Mouse (Mus musculus): Measurements from ENCODE around the gene Tcf19. TPM values are rescaled to one million over a fixed set of nuclear protein-coding genes. Genes with fewer than 3 reads are reported as not detected.
A peak's percentile ranks its signal among the peaks of the same experiment; 100 is the strongest.
"Not testable (repeated sequence)": the region's sequence is repeated elsewhere in the genome, so short reads cannot be mapped to it uniquely, and the experiment has no call there.

Gene Tcf19
- polyA plus RNA-seq, 1 experiment from 2014 or later, result 70.6 TPM

GRCm38 (mm10) chr17:35524354-35524753 lies 7.7 kb upstream of the Tcf19 start:
- 87% methylated on average over 9 of the region's 9 CpGs for WGBS
- H3K27me3 ChIP-seq, result no peaks in the 10 kb centered on the region
- peaks cover 82% of the 10 kb centered on the region for H3K36me3 ChIP-seq
- ATAC-seq (ENCODE audit: low FRiP score, low read depth), result no peak
- H3K4me3 ChIP-seq, result no peak overlapping the region
- no peaks in the 10 kb centered on the region for H3K4me1 ChIP-seq
- H3K9me3 ChIP-seq, result no peaks in the 10 kb centered on the region
- H3K4me2 ChIP-seq (replicated peaks), result no peak overlapping the region
- no peak overlapping the region for H3K27ac ChIP-seq
- no peak overlapping the region for H3K9ac ChIP-seq

- H3K36me3 ChIP-seq, result peaks cover 28% of the 10 kb centered on the region
- WGBS, result 8% methylated on average over 12 of the region's 12 CpGs
- peak overlapping the region; percentile 74 for H3K9ac ChIP-seq
- H3K27ac ChIP-seq, result peak overlapping the region; percentile 61; the same call in 1 of the 2 replicates
- no peaks in the 10 kb centered on the region for H3K9me3 ChIP-seq
- peak overlapping the region; percentile 87 for H3K4me2 ChIP-seq (replicated peaks)
- ATAC-seq (ENCODE audit: low FRiP score, low read depth), result no peak
- peak overlapping the region; percentile 63 for H3K4me3 ChIP-seq
- H3K27me3 ChIP-seq, result no peaks in the 10 kb centered on the region
- H3K4me1 ChIP-seq, result peaks cover 35% of the 10 kb centered on the region
Measured at GRCm38 (mm10) chr17:35517526-35517925, 902 bp upstream of the Tcf19 start.

- 7% methylated on average over 25 of the region's 25 CpGs for WGBS
- H3K9me3 ChIP-seq, result no peaks in the 10 kb centered on the region
- ATAC-seq (ENCODE audit: low FRiP score, low read depth), result no peak
- H3K27ac ChIP-seq, result no peak overlapping the region
- peak overlapping the region; percentile 77 for H3K9ac ChIP-seq
- H3K4me3 ChIP-seq, result peak overlapping the region; percentile 63
- H3K27me3 ChIP-seq, result no peaks in the 10 kb centered on the region
- peak overlapping the region; percentile 87 for H3K4me2 ChIP-seq (replicated peaks)
- peaks cover 15% of the 10 kb centered on the region for H3K36me3 ChIP-seq
- peaks cover 35% of the 10 kb centered on the region for H3K4me1 ChIP-seq
Measured at GRCm38 (mm10) chr17:35515911-35516640, 548 bp downstream of the Tcf19 start.

GRCm38 (mm10) chr17:35514756-35515155 lies 1.9 kb downstream of the Tcf19 start:
- Histone ChIP-seq H3K4me1 (peaks cover 35% of the 10 kb centered on the region), H3K9ac (peak overlapping the region; percentile 77), H3K9me3 (no peaks in the 10 kb centered on the region), H3K36me3 (peaks cover 10% of the 10 kb centered on the region), H3K4me2 (replicated peaks) (peak overlapping the region; percentile 87), H3K4me3 (peak overlapping the region; percentile 63), H3K27ac (no peak overlapping the region), H3K27me3 (no peaks in the 10 kb centered on the region)
- 33% methylated on average over 6 of the region's 6 CpGs for WGBS
- no peak for ATAC-seq (ENCODE audit: low FRiP score, low read depth)

- H3K36me3 ChIP-seq, result peaks cover 10% of the 10 kb centered on the region
- no peak overlapping the region for H3K9ac ChIP-seq
- H3K4me1 ChIP-seq, result peaks cover 35% of the 10 kb centered on the region
- 16% methylated on average over 2 of the region's 2 CpGs for WGBS
- peak overlapping the region; percentile 87 for H3K4me2 ChIP-seq (replicated peaks)
- ATAC-seq (ENCODE audit: low FRiP score, low read depth), result no peak
- H3K27me3 ChIP-seq, result 0 out of 2 replicates have a peak, but pooled peaks cover 2% of the 10 kb centered on the region
- no peak overlapping the region for H3K4me3 ChIP-seq
- H3K9me3 ChIP-seq, result no peaks in the 10 kb centered on the region
- H3K27ac ChIP-seq, result no peak overlapping the region
Measured at GRCm38 (mm10) chr17:35513886-35514285, 2.7 kb downstream of the Tcf19 start.

GRCm38 (mm10) chr17:35512916-35513626 lies 3.6 kb downstream of the Tcf19 start:
- Histone ChIP-seq H3K9ac (no peak overlapping the region), H3K27ac (no peak overlapping the region), H3K36me3 (peaks cover 10% of the 10 kb centered on the region), H3K4me3 (no peak overlapping the region), H3K4me1 (peaks cover 29% of the 10 kb centered on the region), H3K9me3 (no peaks in the 10 kb centered on the region), H3K27me3 (peaks cover 8% of the 10 kb centered on the region), H3K4me2 (replicated peaks) (no peak overlapping the region)
- WGBS, result 95% methylated on average over 7 of the region's 7 CpGs
- no peak for ATAC-seq (ENCODE audit: low FRiP score, low read depth)

- Histone ChIP-seq H3K27ac (no peak overlapping the region), H3K27me3 (peaks cover 42% of the 10 kb centered on the region), H3K9me3 (no peaks in the 10 kb centered on the region), H3K9ac (no peak overlapping the region), H3K4me3 (no peak overlapping the region), H3K4me2 (replicated peaks) (no peak overlapping the region), H3K36me3 (peaks cover 8% of the 10 kb centered on the region), H3K4me1 (peaks cover 4% of the 10 kb centered on the region)
- ATAC-seq (ENCODE audit: low FRiP score, low read depth), result 0 out of 2 replicates have a peak, but pooled peaks have one; percentile 28
- WGBS, result 35% methylated on average over 8 of the region's 8 CpGs
Measured at GRCm38 (mm10) chr17:35509284-35509683, 7.3 kb downstream of the Tcf19 start.

- not testable (repeated sequence) for H3K27ac ChIP-seq; H3K9ac ChIP-seq; H3K36me3 ChIP-seq; H3K9me3 ChIP-seq; H3K4me1 ChIP-seq; H3K4me3 ChIP-seq; ATAC-seq (ENCODE audit: low FRiP score, low read depth); H3K4me2 ChIP-seq (replicated peaks)
- peaks cover 42% of the 10 kb centered on the region for H3K27me3 ChIP-seq
- 56% methylated on average over 5 of the region's 5 CpGs for WGBS
Measured at GRCm38 (mm10) chr17:35508279-35508678, 8.3 kb downstream of the Tcf19 start.

- ATAC-seq (ENCODE audit: low FRiP score, low read depth), result no peak
- peaks cover 42% of the 10 kb centered on the region for H3K27me3 ChIP-seq
- no peak overlapping the region for H3K4me2 ChIP-seq (replicated peaks)
- H3K4me1 ChIP-seq, result peaks cover under 1% of the 10 kb centered on the region; the same call in 1 of the 2 replicates
- no peak overlapping the region for H3K4me3 ChIP-seq
- no peak overlapping the region for H3K9ac ChIP-seq
- peaks cover 3% of the 10 kb centered on the region for H3K36me3 ChIP-seq
- H3K9me3 ChIP-seq, result no peaks in the 10 kb centered on the region
- WGBS, result 22% methylated on average over 13 of the region's 13 CpGs
- H3K27ac ChIP-seq, result no peak overlapping the region
Measured at GRCm38 (mm10) chr17:35507556-35508260, 8.9 kb downstream of the Tcf19 start.

GRCm38 (mm10) chr17:35506881-35507280 lies 9.7 kb downstream of the Tcf19 start:
- no peak overlapping the region for H3K4me3 ChIP-seq
- no peak overlapping the region for H3K27ac ChIP-seq
- H3K36me3 ChIP-seq, result no peaks in the 10 kb centered on the region
- peaks cover 9% of the 10 kb centered on the region for H3K4me1 ChIP-seq
- H3K27me3 ChIP-seq, result peaks cover 42% of the 10 kb centered on the region
- 14% methylated on average over 10 of the region's 10 CpGs for WGBS
- H3K9me3 ChIP-seq, result no peaks in the 10 kb centered on the region
- no peak overlapping the region for H3K4me2 ChIP-seq (replicated peaks)
- ATAC-seq (ENCODE audit: low FRiP score, low read depth), result no peak
- H3K9ac ChIP-seq, result no peak overlapping the region

GRCm38 (mm10) chr17:35505776-35506175 lies 10.8 kb downstream of the Tcf19 start, which contains the start of gene Pou5f1:
Gene Pou5f1 (plus strand): TSS chr17:35506018.
- Histone ChIP-seq H3K27ac (no peak within 1 kb of the TSS), H3K9me3 (no peaks in the 10 kb centered on the region), H3K4me3 (no peak within 1 kb of the TSS), H3K4me2 (replicated peaks) (no peak within 1 kb of the TSS), H3K27me3 (peaks cover 42% of the 10 kb centered on the region), H3K4me1 (peaks cover 10% of the 10 kb centered on the region), H3K36me3 (no peaks in the 10 kb centered on the region), H3K9ac (no peak within 1 kb of the TSS)
- no peak for ATAC-seq (ENCODE audit: low FRiP score, low read depth)
- WGBS, result 54% methylated on average over 13 of the region's 13 CpGs
